Mouse (Mus musculus) mature B cell (primary cell): ENCODE data around the gene 2210016L21Rik.
"Not testable (repeated sequence)": the region's sequence is repeated elsewhere in the genome, so short reads cannot be mapped to it uniquely, and the experiment has no call there.

Experiments used
- in situ Hi-C: fragments of 300-500 bp; cut with MboI; formaldehyde crosslinking; loops from 2 replicates; pipeline ENCODE4 v1.14.3; 2019

The 2210016L21Rik gene

DNA sequence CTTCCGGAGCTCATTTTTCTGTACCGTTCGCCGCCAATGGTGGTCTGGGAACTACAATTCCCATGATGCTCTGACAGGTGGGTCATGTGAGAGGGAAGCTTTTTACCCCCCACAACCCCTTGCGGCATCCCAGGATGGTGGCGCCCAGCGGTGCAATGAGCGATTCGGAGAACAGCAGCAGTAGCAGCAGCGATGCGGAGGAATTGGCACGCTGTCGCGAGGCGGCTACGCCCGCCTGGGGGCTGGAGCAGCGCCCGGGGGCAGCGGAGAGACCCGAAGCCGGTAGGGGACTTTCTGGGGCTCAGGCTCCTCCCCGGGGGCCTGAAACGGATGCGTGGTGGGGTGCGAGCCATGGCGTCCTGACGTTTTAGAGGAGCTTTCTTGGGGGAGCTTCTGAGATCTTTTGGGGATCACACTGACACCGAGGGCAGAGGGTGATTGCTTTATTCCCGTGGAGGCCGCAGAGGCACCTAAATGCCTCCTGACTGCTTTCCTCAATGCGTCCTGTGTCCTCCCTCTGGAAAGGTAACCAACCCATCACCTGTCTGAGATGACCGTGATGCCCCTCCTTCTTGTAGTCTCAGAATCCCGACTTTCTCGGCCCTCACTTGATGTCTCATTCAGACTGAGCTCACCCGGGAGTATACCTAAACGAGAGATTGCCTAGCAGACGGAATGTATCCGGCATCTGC lies at the start of gene 2210016L21Rik:
2210016L21Rik (plus strand) TSS at position 85 of the 692 bp plus-strand sequence.
- in situ Hi-C loops, result no loop called here

DNA sequence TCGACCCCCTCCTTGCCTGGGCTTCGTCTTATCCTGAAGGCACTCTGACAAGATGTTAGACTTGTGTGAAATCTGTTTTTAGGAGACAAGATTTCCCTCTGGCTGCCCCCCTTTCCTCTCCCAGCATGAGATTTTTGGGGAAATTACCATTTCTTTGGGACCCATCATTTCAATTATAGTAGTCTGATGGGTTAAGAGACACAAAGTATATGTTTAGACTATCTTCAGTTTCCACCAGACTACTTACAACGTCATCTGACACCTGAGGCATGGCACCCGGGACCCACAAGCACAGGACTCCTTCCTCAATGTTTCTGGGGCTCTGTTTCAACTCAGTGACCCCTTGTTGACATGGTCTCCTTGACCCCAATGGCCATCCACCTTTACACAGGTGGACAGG lies 46.4 kb upstream of the 2210016L21Rik start:
- in situ Hi-C loops, result no loop called here

DNA sequence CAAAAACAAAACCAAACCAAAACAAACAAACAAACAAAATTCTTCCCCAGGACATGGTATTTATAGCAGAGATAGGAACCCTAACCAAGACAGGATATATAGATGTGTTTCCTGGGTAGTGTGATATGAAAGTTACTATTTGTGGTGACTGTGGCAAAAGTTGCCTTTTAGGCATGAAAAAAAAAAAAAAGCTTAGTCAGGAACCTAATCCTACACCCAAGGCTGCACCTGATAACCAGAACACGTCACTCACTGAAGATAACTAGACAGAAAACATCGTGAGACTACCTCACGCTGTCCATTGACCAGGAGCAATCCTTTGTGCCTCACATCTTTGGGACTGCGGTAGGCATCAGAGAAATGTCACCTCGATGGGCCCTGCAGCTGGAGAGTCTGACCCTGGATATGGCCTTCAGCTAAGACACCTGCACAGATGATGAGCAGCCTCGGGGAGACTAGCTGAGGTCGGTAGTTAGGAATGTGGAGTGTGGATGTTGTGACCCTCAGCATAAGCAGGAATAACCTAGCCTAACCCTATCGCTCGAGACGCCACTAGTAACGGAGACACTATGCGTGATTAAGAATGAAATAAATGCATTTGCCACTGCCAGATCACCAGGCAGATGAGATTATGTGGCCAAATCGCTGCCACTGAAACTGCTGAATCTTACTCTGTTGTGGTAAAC lies 45.1 kb upstream of the 2210016L21Rik start, which contains the start of gene Oasl2:
Oasl2 (plus strand) TSS at position 249 of the 686 bp plus-strand sequence.
- in situ Hi-C loops, result no loop called here

DNA sequence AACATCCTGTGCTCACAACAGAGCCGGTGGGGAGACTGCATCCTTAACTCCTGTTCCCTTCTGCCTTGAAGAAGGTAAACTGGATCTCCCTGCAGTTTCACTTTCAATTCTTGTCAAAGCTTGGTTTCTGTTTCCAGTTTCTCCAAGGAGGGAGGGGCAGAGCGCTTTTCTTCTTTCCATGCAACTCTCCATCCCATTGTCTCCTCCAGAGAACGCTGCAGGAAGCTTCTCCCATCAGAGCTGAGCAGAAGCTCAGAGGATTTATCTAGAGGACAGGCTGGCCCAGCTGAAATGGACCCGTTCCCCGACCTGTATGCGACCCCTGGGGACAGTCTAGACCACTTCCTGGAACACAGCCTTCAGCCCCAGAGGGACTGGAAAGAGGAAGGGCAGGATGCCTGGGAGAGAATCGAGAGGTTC lies 44.6 kb upstream of the 2210016L21Rik start:
- in situ Hi-C loops, result no loop called here

DNA sequence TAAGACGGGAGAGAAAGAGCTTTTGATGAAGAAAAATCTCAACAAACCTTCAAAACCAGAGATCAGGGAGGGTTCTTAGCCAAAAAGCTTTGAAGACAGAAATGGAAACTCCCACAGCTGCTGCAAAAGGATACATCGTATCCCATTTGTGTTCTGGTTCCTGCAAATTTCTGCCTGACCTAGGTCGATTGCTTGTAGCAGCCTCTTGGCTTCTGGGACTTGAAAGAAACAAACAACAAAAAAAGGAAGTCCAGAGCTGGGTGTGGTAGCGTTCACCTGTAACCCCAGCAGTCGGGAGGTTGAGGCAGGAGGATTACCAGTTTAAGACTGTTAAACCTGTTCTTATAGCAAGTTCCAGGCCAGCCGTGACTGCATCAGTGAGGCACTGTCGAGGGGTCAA lies 43.1 kb upstream of the 2210016L21Rik start:
- in situ Hi-C loops, result no loop called here

DNA sequence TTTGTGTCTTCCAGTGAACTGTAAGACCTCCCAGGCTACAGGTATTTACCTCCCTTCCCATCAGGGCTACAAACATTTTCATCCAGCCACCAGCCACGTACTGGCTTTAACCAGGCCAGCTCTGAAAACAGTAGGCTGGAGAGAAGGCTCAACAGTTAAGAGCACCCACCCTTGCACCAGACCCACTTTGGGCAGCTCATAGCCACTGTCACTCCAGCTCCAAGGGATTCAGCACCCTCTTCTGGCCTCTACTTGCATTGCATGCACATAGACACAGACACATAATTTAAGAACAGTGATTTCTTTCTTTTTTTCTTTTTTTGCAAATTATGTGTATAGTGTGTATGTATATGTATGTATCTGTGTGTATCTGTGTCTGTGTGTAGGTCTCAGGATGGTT lies 39.5 kb upstream of the 2210016L21Rik start:
- in situ Hi-C loops, result no loop called here

DNA sequence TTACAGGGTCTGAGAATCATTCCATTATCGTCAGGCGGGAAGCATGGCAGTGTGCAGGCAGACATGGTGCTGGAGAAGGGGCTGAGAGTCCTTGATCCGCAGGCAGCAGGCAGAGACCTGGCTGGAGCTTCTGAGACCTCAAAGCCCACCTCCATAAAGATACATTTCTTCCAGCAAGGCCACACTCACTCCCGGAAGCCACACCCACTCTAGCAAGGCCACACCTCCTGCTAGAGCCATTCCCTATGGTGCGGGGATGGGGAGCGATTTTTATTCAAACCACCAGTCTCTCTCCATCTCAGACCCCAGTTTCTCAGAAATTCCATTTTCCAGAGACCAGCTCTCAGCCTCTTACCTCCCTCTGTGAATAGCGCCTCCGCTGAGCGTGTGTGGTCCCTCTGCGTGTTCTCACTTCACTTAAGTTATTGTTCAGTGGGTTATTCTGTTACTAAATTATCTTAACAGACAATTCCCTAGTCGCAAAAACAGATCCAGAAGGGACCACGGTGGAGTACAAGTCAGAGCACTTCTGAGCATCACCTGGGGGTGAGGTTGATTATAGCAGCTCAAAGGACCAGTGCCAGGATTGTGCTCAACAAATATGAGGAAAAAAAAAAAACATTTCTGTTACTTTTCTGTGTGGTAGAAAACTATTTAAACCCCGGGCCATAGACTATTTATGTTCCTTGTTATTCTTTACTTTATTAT lies 33.2 kb upstream of the 2210016L21Rik start:
- in situ Hi-C loops, result no loop called here

DNA sequence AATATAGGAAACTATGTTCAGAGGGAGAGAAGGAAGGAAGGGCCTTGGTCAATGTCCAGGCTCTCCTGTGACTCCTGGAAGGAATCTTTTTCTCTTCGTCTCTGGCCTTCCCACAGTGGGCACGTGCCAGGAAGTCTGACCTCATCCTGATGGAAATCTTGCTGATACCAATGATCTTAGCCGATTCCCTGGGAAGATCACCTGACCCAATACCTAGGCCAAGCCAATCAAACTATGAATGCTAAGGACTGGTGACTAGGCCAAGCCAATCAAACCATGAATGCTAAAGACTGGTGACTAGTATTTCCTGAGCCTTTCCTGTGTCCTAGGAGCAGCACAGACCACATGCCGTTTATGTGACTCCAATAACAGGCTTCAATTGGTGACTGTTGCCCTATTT lies 28.3 kb upstream of the 2210016L21Rik start:
- in situ Hi-C loops, result no loop called here

DNA sequence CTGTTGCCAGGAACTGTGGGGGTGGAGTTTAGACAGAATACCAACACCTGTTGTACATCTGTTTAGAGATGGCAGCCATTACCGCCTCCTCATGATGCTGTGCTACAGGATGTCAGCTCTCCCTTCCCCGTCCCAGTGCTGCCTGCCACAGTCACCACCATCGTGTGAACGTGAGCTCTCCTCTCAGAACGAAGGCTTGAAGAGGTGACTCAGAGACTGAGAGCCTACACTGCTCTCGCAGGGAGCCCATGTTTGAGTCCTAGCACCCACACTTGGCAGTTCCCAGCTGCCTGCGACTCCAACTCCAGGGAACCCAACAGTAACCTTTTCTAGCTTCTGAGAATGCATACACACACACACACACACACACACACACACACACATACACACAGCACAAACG lies 27.1 kb upstream of the 2210016L21Rik start:
- in situ Hi-C loops, result no loop called here

DNA sequence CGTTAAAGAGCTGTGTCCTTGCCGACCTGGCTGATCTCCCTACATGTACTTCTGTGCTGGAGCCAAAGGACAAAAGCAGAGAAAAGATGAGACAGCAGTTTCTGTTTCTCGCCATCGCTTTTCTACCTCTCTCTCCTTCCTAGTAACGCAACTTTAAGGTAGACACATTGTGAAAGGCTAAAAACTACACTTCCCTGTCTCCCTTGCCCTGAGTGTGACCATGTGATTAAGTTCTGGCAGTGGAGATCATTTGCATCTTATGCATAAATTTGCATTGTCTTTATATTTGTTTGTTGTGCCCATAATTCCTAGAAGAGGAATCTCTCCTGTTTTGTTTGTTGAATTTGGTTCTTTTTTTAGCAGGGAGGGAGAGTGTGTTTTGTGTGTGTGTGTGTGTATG lies 26.1 kb upstream of the 2210016L21Rik start:
- in situ Hi-C loops, result no loop called here

DNA sequence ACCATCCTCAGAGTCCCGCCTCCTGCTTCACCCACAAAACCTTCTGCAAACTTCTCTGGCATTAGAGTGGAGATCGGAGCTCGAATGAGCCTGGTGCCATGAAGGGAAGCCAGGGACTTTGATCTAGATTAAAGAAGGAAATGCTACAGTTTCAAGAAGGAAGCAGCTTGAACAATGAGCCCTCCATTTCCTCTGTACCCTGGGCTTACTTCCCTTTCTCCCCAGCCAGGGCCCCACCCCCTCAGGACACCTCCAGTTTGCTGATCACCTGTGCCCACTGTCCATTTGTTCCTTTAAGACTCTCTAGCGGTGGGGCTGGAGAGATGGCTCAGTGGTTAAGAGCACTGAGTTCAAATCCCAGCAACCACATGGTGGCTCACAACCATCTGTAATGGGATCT lies 25.2 kb upstream of the 2210016L21Rik start:
- in situ Hi-C loops, result no loop called here

DNA sequence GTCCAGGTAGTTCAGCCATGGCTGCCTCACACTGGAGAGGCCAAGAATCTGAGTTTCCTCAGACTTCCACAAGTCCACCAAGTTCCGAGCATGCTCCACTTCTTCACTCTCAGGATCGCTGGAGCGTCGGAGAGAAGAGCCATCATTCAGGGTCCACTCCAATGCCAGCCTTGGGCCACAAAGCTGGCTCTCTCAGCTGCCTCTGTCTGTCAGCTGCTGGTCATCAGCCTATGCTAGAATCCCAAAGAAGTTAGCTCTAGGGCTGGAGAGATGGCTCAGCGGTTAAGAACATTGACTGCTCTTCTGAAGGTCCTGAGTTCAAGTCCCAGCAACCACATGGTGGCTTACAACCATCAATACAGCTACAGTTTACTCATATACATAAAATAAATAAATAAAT lies 24.6 kb upstream of the 2210016L21Rik start:
- in situ Hi-C loops, result not testable (repeated sequence)

DNA sequence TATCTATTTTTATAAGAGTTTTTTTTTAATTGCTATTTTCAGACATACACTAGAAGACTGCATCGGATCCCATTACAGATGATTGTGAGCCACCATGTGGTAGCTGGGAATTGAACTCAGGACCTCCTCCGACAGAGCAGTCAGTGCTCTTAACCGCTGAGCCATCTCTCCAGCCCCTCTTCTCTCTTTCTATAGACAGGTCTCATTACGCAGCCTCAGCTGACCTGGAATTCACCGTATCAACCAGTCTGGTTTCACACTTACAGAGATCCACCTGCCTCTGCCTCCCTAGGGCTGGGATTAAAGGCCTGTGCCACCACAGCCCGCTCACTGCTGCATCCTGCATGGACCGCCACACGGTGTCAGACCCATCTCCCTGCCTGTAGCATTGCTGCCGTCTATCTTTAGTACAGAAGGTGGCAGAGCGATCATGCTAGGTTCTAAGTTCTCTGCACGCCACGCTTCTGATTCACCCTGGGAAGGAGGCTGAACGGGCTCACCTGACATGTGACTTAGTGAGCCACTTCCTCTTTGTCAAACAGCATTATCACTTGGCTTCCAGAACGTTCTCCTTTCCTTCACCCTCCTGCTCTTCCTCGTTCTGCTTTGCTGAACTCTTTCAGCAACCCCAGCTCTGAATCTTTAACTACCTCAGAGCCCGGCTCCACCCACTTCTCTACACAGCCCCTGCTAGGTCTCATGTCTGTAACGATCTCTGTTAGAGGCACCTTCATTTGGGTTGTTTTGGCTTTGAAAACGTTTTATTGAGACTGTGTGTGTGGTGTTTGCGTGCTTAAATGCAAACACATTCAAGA lies 20.2 kb upstream of the 2210016L21Rik start:
- in situ Hi-C loops, result no loop called here

DNA sequence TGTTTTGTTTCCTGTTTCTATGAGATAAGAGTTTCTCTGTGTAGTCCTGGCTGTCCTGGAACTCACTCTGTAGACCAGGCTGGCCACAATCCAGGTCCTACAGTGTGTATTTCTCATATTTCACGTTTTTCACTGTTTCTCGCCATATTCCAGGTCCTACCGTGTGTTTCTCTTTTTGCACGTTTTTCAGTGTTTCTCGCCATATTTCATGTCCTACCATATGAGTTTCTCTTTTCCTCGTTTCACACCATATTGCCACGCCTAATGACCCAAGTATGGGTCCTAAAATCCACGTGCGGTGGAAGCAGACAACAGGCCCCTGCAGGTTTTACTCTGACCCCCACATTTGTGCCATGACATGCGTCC lies 19.6 kb upstream of the 2210016L21Rik start:
- in situ Hi-C loops, result no loop called here

DNA sequence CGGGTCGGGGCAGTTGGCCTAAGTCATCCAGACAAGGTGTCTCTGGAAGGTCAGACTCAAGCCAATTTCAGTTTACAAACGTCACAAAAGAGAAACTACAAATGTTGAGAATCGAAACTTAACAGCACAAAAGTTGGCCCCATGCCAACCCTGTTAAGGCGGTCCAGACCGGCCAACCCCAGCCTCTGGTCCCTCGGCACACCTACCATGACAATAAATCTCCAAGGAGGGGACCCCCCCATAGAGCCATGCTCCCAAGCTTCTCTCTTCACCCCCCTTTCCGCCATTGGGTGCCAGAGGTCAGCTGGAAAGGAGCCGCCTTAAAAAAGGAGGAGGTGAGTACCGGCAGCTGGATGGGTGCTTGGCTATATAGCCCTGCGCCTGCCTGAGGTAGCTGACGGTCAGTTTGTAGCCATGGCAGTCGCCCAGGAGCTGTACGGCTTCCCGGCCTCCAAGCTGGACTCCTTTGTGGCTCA lies 18.9 kb upstream of the 2210016L21Rik start, which contains the start of gene Oasl1:
Oasl1 (plus strand) TSS at position 243 of the 476 bp plus-strand sequence.
- in situ Hi-C loops, result no loop called here

DNA sequence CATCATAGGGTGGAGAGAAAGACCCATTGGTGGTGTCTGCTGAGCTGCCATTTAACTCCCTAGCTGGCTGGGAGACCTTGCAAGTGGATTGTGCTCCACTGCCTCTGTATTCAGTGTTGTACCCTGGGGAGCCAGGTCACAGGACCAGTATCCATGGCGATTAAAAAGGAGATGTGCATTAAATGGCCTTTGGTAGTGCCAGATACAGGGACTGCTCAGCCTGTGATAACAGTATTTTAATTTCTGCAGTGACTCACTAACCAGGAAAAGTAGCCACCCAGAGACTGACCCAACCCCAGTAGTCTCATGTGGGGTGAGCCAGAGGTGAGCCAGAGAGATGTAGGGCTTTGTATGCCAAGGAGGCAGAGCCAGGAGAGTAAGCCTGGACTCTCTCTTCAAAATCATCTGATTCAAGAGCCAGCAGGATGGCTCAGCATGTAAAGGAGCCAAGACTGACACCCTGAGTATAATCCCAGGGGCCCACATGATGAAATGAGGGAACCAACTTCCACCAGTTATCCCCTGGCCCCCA lies 15.7 kb upstream of the 2210016L21Rik start:
- in situ Hi-C loops, result no loop called here

DNA sequence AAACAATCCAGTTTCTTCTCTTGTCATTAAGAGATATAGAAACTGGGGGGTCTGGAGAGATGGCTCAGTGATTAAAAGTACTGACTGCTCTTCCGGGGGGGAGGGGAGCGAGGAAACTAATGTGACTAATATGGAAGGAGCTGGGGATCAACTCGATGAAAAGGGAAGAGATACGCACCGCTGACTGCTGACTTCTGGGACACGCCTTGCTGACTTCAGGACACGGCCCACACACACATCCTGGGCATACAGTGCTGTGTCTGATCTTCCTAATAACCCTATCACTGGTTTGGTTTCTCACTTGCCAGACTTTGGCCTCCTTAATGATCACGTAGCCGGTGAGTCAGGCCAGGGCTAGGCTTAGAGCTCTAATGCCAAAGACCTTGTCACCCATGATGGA lies 15.2 kb upstream of the 2210016L21Rik start:
- in situ Hi-C loops, result no loop called here

DNA sequence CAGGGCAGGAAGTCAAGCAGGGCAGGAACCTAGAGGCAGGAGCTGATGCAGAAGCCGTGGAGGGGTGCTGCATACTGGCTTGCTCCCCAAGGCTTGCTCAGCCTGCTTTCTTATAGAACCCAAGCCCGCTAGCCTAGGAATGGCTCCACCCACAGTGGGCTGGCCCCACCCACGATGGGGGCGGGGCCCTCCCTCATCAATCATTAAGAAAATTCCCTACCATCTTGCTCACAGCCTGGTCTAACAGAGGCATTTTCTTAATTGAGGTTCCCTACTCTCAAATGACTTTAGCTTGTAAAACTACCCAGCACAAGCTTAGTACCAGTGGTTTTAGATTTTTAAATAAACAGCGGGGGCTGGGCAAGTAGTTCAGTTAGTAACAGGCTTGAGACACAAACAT lies 10.3 kb upstream of the 2210016L21Rik start:
- in situ Hi-C loops, result no loop called here

DNA sequence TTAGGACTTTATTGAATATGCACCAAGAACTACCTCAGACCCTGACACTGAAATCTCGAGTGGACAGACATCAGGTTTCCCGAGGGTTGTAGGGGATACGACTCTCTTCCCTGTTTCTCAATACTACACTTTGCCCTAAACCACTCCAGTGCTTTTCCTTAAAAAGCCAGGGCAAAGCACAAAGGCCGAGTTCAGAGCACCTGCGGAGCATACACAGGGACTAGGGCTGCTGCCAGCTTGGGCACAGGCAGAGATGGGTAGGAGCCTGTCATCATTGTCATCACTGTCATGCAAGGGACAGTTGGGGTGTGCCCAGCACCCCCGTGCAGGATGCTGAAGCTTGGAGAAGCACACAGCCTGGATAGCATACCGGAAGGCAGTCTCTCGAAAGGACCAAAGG lies 8.8 kb upstream of the 2210016L21Rik start:
- in situ Hi-C loops, result no loop called here

DNA sequence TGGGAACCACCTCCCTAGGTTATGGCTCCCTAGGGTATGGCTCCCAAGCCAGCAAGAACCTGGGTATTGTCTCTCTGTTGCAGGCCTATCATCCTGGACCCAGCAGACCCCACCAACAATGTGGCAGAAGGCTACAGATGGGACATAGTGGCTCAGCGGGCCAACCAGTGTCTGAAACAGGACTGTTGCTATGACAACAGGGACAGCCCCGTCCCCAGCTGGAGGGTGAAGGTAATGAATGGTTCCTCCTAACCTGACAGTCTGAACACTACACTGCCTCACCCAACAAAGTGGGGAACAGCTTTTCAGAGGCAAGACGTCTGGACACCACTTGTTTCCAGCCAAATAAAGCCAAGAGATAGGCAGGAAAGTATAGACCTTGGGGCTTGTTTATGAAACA lies 6.1 kb upstream of the 2210016L21Rik start:
- in situ Hi-C loops, result no loop called here

DNA sequence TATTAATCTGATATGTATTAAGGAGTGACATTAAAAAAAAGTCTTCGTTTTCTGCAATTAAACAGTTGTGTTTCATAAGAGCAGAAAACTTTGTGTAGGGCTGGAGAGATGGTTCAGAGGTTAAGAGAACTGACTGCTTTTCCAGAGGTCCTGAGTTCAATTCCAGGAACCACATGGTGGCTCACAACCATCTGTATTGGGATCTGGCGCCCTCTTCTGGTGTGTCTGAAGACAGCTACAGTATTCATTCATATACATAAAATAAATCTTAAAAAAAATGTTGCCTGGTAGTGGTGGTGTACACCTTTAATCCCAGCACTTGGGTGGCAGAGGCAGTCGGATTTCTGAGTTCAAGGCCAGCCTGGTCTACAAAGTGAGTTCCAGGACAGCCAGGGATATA lies 820 bp upstream of the 2210016L21Rik start:
- in situ Hi-C loops, result not testable (repeated sequence)

DNA sequence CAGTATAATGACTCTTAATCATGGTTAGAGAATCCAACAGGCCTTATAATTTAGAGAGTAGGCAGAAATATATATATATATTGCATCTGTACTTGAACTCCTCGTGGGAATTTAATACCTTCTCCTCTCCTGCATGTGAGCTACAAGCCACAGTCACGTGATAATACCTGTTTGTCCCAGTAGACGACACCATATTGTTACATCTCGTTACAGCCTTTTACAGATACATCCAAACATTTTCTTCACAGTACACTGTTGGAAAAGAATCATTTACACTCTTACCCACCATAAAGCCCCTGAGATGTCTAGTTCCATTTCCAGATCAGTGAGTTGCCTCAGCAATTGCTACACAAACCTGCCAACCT lies 790 bp downstream of the 2210016L21Rik start:
- in situ Hi-C loops, result no loop called here
